Mouse (Mus musculus): Measurements from ENCODE around the gene Olfr93. TPM values are rescaled to one million over a fixed set of nuclear protein-coding genes. Genes with fewer than 3 reads are reported as not detected.
A peak's percentile ranks its signal among the peaks of the same experiment; 100 is the strongest.
"Not testable (repeated sequence)": the region's sequence is repeated elsewhere in the genome, so short reads cannot be mapped to it uniquely, and the experiment has no call there.

The Olfr93 gene
- polyA plus RNA-seq, 1 experiment from 2014 or later, result not detected

DNA sequence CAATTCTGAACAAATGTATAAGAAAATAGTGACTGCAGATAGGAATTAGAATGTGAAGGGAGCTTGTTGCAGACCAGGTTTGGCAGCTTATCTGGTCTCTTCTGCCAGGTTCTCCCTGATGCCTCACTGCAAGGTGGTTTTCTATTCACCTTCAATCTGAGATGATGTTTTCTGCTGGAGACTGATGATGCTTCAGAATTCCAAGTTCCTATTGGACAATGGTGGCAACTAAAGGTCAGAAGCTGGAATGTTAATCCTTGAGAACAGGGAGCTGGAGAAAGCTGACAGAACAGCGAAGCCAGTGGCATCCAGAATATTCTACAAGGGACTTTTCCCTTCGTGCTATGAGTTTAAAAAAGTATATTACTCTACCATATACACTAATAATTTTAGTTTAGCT is 29.4 kb upstream of the Olfr93 start:
- H3K27ac ChIP-seq (ENCODE audit: low read depth, low read length), result no peak overlapping the region
- no peaks in the 10 kb centered on the region for H3K9me3 ChIP-seq (ENCODE audit: control insufficient read depth, low read length)
- no peak overlapping the region for H3K4me2 ChIP-seq (replicated peaks; ENCODE audit: low read depth, low read length)
- H3K9ac ChIP-seq (ENCODE audit: low read depth, low read length), result no peak overlapping the region
- peak; percentile 35 for DNase-seq (ENCODE audit: low spot score)
- H3K4me1 ChIP-seq (replicated peaks; ENCODE audit: control insufficient read depth, insufficient read depth, low read length), result no peaks in the 10 kb centered on the region
- no peak overlapping the region for H3K4me3 ChIP-seq (ENCODE audit: low read depth, low read length)
- ATAC-seq (ENCODE audit: low FRiP score), result no peak
- 31% methylated on average over 2 of the region's 2 CpGs for WGBS
- H3K36me3 ChIP-seq (ENCODE audit: control insufficient read depth, insufficient read depth, low read length), result no peaks in the 10 kb centered on the region
- no peaks in the 10 kb centered on the region for H3K27me3 ChIP-seq (ENCODE audit: control insufficient read depth, insufficient read depth, low read length)

DNA sequence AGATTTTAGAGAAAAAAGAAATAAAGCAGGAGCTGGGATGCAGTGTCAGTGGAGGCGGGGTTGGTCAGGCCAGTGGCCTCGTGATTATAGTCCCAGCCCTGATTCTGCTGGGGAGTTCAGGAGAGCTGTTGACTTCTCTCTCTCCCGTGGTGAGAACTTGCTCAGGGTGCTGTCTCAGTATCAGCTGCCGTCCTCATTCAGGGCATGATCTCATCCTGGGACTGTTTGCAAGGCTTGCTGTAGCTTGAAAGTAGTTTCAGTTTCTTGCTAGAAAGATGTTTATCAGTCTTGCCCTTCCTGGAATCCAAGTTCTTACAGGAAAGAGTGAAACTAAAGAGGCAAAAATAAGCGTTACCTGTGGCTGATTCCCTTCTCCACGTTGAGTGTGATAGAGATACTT is 24.2 kb upstream of the Olfr93 start:
- H3K4me1 ChIP-seq (replicated peaks; ENCODE audit: control insufficient read depth, insufficient read depth, low read length), result no peaks in the 10 kb centered on the region
- ATAC-seq (ENCODE audit: low FRiP score), result no peak
- H3K9ac ChIP-seq (ENCODE audit: low read depth, low read length), result no peak overlapping the region
- no peaks in the 10 kb centered on the region for H3K9me3 ChIP-seq (ENCODE audit: control insufficient read depth, low read length)
- H3K27me3 ChIP-seq (ENCODE audit: control insufficient read depth, insufficient read depth, low read length), result no peaks in the 10 kb centered on the region
- H3K36me3 ChIP-seq (ENCODE audit: control insufficient read depth, insufficient read depth, low read length), result no peaks in the 10 kb centered on the region
- H3K4me2 ChIP-seq (replicated peaks; ENCODE audit: low read depth, low read length), result no peak overlapping the region
- no peak for DNase-seq (ENCODE audit: low spot score)
- no peak overlapping the region for H3K27ac ChIP-seq (ENCODE audit: low read depth, low read length)
- 61% methylated on average over 6 of the region's 6 CpGs for WGBS
- no peak overlapping the region for H3K4me3 ChIP-seq (ENCODE audit: low read depth, low read length)

DNA sequence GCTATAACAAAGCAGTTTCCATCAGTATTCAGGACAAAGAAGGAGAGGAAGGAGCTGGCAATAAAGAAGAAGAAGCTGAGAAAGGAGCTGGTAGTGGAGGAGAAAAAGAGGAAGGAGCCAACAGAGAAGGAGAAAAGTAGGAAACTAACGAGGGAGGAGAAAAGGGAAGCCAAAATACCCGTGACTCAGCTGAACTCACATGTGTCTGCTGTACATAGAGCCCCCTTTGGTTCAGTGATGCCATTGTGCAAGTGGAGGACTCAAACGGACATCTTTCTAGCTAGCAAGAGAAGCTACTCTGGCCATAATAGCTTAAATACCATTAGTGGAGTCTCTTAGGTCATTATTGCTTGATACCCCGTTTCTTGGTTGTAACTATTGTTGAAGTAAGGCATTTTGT is 29.9 kb downstream of the Olfr93 start:
- H3K4me1 ChIP-seq (replicated peaks; ENCODE audit: control insufficient read depth, insufficient read depth, low read length); H3K9me3 ChIP-seq (ENCODE audit: control insufficient read depth, low read length); H3K27me3 ChIP-seq (ENCODE audit: control insufficient read depth, insufficient read depth, low read length); H3K4me3 ChIP-seq (ENCODE audit: low read depth, low read length); H3K9ac ChIP-seq (ENCODE audit: low read depth, low read length); H3K27ac ChIP-seq (ENCODE audit: low read depth, low read length); ATAC-seq (ENCODE audit: low FRiP score); H3K4me2 ChIP-seq (replicated peaks; ENCODE audit: low read depth, low read length); DNase-seq (ENCODE audit: low spot score); H3K36me3 ChIP-seq (ENCODE audit: control insufficient read depth, insufficient read depth, low read length): not testable (repeated sequence)
- WGBS, result 78% methylated on average over 4 of the region's 4 CpGs

- H3K36me3 ChIP-seq (ENCODE audit: control insufficient read depth, insufficient read depth, low read length), result no peaks in the 10 kb centered on the region
- ATAC-seq (ENCODE audit: low FRiP score) (no peak), DNase-seq (ENCODE audit: low spot score) (no peak)
- no peak within 1 kb of the TSS for H3K4me2 ChIP-seq (replicated peaks; ENCODE audit: low read depth, low read length)
- no peak within 1 kb of the TSS for H3K27ac ChIP-seq (ENCODE audit: low read depth, low read length)
- 89% methylated on average over 2 of the region's 2 CpGs for WGBS
- no peaks in the 10 kb centered on the region for H3K4me1 ChIP-seq (replicated peaks; ENCODE audit: control insufficient read depth, insufficient read depth, low read length)
- no peaks in the 10 kb centered on the region for H3K9me3 ChIP-seq (ENCODE audit: control insufficient read depth, low read length)
- no peak within 1 kb of the TSS for H3K4me3 ChIP-seq (ENCODE audit: low read depth, low read length)
- H3K9ac ChIP-seq (ENCODE audit: low read depth, low read length), result no peak within 1 kb of the TSS
- H3K27me3 ChIP-seq (ENCODE audit: control insufficient read depth, insufficient read depth, low read length), result no peaks in the 10 kb centered on the region
Observed at GRCm38 (mm10) chr17:37119988-37120387, 41.3 kb downstream of the Olfr93 start, which contains the start of gene Olfr92. Olfr92 (minus strand) TSS chr17:37120088.

DNA sequence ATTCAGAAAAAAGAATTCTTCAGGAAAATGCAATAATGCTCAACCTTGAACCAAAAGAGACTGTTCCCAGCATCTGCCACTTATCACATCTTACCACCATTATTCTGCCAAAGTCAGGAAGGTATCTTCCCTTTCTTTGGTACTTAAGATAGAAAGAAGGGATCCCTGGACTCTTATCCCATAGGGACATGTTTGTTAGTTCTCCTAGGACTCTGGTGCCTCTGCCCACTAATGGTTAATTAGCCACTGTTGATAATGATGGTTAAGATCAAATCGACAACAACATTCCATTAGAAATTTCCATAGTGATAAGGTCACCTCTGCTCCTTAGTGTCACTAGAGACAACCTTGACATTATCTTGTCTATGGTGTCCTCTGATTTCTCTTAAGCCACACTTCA is 63.1 kb downstream of the Olfr93 start, which contains the start of gene Olfr91:
Gene Olfr91, minus strand, starts transcription at position 101 of the 400 bp plus-strand sequence.
- Histone ChIP-seq H3K36me3 (ENCODE audit: control insufficient read depth, insufficient read depth, low read length) (no peaks in the 10 kb centered on the region), H3K9me3 (ENCODE audit: control insufficient read depth, low read length) (no peaks in the 10 kb centered on the region), H3K27me3 (ENCODE audit: control insufficient read depth, insufficient read depth, low read length) (no peaks in the 10 kb centered on the region), H3K4me2 (replicated peaks; ENCODE audit: low read depth, low read length) (no peak within 1 kb of the TSS), H3K4me3 (ENCODE audit: low read depth, low read length) (no peak within 1 kb of the TSS), H3K27ac (ENCODE audit: low read depth, low read length) (no peak within 1 kb of the TSS), H3K9ac (ENCODE audit: low read depth, low read length) (no peak within 1 kb of the TSS), H3K4me1 (replicated peaks; ENCODE audit: control insufficient read depth, insufficient read depth, low read length) (no peaks in the 10 kb centered on the region)
- no peak for DNase-seq (ENCODE audit: low spot score)
- ATAC-seq (ENCODE audit: low FRiP score), result no peak
- WGBS, result 100% methylated on average over 1 of the region's 1 CpGs

DNA sequence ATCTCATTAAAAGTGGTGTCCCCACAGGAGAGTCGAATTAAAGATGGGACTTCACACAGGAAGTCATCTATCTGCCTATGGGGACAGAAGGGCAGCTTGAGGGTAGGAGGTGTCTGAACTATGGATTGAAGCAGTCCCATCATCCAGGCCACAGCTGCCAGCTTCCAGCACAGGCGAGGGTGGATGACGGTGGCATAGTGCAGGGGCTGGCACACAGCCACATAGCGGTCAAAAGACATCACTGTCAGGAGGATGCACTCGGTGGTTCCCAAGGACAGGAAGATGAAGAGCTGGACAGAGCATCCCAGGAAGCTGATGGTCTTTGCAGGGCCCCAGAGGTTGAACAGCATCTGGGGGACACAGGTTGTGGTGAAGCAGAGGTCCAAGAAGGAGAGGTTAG is 68.0 kb downstream of the Olfr93 start:
- Histone ChIP-seq H3K4me1 (replicated peaks; ENCODE audit: control insufficient read depth, insufficient read depth, low read length) (no peaks in the 10 kb centered on the region), H3K4me3 (ENCODE audit: low read depth, low read length) (no peak overlapping the region), H3K36me3 (ENCODE audit: control insufficient read depth, insufficient read depth, low read length) (no peaks in the 10 kb centered on the region), H3K9me3 (ENCODE audit: control insufficient read depth, low read length) (no peaks in the 10 kb centered on the region), H3K27ac (ENCODE audit: low read depth, low read length) (no peak overlapping the region), H3K27me3 (ENCODE audit: control insufficient read depth, insufficient read depth, low read length) (no peaks in the 10 kb centered on the region), H3K9ac (ENCODE audit: low read depth, low read length) (no peak overlapping the region), H3K4me2 (replicated peaks; ENCODE audit: low read depth, low read length) (no peak overlapping the region)
- ATAC-seq (ENCODE audit: low FRiP score) (no peak), DNase-seq (ENCODE audit: low spot score) (no peak)
- WGBS, result 84% methylated on average over 5 of the region's 5 CpGs

DNA sequence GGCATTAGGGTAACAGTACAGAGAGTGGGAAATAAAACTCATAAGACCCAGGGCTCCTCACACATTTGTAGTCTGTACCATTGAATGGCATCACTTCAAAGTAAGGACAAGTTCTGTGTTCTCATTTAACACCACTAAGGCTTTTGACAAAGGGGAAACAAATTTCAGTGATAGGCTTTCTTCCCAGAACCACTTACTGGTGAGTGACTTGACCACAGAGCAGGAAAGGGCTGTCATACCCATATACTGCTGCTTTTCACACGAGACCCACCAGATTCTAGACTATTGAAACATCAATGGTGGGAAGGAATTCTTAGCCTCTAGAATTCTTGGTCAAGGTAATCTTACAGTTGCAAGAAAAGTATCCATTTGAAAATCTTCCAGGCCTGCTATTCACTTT is 69.1 kb downstream of the Olfr93 start:
- H3K27ac ChIP-seq (ENCODE audit: low read depth, low read length), result no peak overlapping the region
- DNase-seq (ENCODE audit: low spot score) (no peak), ATAC-seq (ENCODE audit: low FRiP score) (no peak)
- H3K9ac ChIP-seq (ENCODE audit: low read depth, low read length), result no peak overlapping the region
- no peaks in the 10 kb centered on the region for H3K4me1 ChIP-seq (replicated peaks; ENCODE audit: control insufficient read depth, insufficient read depth, low read length)
- no peak overlapping the region for H3K4me3 ChIP-seq (ENCODE audit: low read depth, low read length)
- H3K9me3 ChIP-seq (ENCODE audit: control insufficient read depth, low read length), result no peaks in the 10 kb centered on the region
- H3K27me3 ChIP-seq (ENCODE audit: control insufficient read depth, insufficient read depth, low read length), result no peaks in the 10 kb centered on the region
- WGBS, result 91% methylated on average over 1 of the region's 1 CpGs
- H3K4me2 ChIP-seq (replicated peaks; ENCODE audit: low read depth, low read length), result no peak overlapping the region
- H3K36me3 ChIP-seq (ENCODE audit: control insufficient read depth, insufficient read depth, low read length), result no peaks in the 10 kb centered on the region

Other genes with a start within 250 kb of the Olfr93 start
- 0.34 and 1.4 TPM in 2 replicates for gene Rnf39, start 218.6 kb downstream of the Olfr93 start, polyA plus RNA-seq (2014; fragmentation: Nextera tagmentation; extraction: Ambion mirVana)
- gene Ppp1r11, start 209.8 kb downstream of the Olfr93 start, polyA plus RNA-seq (2014; fragmentation: Nextera tagmentation; extraction: Ambion mirVana), result 161 and 165 TPM in 2 replicates
- gene Znrd1, start 202.9 kb downstream of the Olfr93 start, polyA plus RNA-seq (2014; fragmentation: Nextera tagmentation; extraction: Ambion mirVana), result 82.8 and 86.9 TPM in 2 replicates
- 9.6 and 9.8 TPM in 2 replicates for gene Znrd1as, start 202.9 kb downstream of the Olfr93 start, polyA plus RNA-seq (2014; fragmentation: Nextera tagmentation; extraction: Ambion mirVana)
- gene 2410137M14Rik, start 180.3 kb downstream of the Olfr93 start, polyA plus RNA-seq (2014; fragmentation: Nextera tagmentation; extraction: Ambion mirVana), result not detected in 2 replicates
- 0.86 and 1.1 TPM in 2 replicates for gene H2-M5, start 172.0 kb downstream of the Olfr93 start, polyA plus RNA-seq (2014; fragmentation: Nextera tagmentation; extraction: Ambion mirVana)
- 137 and 153 TPM in 2 replicates for gene Zfp57, start 160.3 kb downstream of the Olfr93 start, polyA plus RNA-seq (2014; fragmentation: Nextera tagmentation; extraction: Ambion mirVana)
- 0.39 and 0.61 TPM in 2 replicates for gene Mog, start 138.1 kb downstream of the Olfr93 start, polyA plus RNA-seq (2014; fragmentation: Nextera tagmentation; extraction: Ambion mirVana)
- gene Gabbr1, start 115.5 kb downstream of the Olfr93 start, polyA plus RNA-seq (2014; fragmentation: Nextera tagmentation; extraction: Ambion mirVana), result 16.8 and 24.8 TPM in 2 replicates
- 0.06 TPM in 1 of 2 replicates, not detected in the other for gene Olfr90, start 73.0 kb downstream of the Olfr93 start, polyA plus RNA-seq (2014; fragmentation: Nextera tagmentation; extraction: Ambion mirVana)
- gene Olfr91, start 63.2 kb downstream of the Olfr93 start, polyA plus RNA-seq (2014; fragmentation: Nextera tagmentation; extraction: Ambion mirVana), result 0.08 TPM in 1 of 2 replicates, not detected in the other
- not detected in 2 replicates for gene Olfr92, start 41.4 kb downstream of the Olfr93 start, polyA plus RNA-seq (2014; fragmentation: Nextera tagmentation; extraction: Ambion mirVana)
- gene Ubd, start 32.4 kb upstream of the Olfr93 start, polyA plus RNA-seq (2014; fragmentation: Nextera tagmentation; extraction: Ambion mirVana), result not detected in 2 replicates
- gene Olfr94, start 39.5 kb upstream of the Olfr93 start, polyA plus RNA-seq (2014; fragmentation: Nextera tagmentation; extraction: Ambion mirVana), result not detected in 2 replicates
- not detected in 2 replicates for gene Olfr95, start 51.6 kb upstream of the Olfr93 start, polyA plus RNA-seq (2014; fragmentation: Nextera tagmentation; extraction: Ambion mirVana)
- gene Olfr96, start 58.7 kb upstream of the Olfr93 start, polyA plus RNA-seq (2014; fragmentation: Nextera tagmentation; extraction: Ambion mirVana), result not detected in 2 replicates
- gene Olfr97, start 75.8 kb upstream of the Olfr93 start, polyA plus RNA-seq (2014; fragmentation: Nextera tagmentation; extraction: Ambion mirVana), result not detected in 2 replicates
- gene Olfr98, start 102.3 kb upstream of the Olfr93 start, polyA plus RNA-seq (2014; fragmentation: Nextera tagmentation; extraction: Ambion mirVana), result not detected in 2 replicates
- gene H2-M3, start 108.7 kb upstream of the Olfr93 start, polyA plus RNA-seq (2014; fragmentation: Nextera tagmentation; extraction: Ambion mirVana), result 0.93 and 1.3 TPM in 2 replicates
- not detected in 2 replicates for gene Olfr99, start 122.0 kb upstream of the Olfr93 start, polyA plus RNA-seq (2014; fragmentation: Nextera tagmentation; extraction: Ambion mirVana)
- not detected in 2 replicates for gene Olfr101, start 142.8 kb upstream of the Olfr93 start, polyA plus RNA-seq (2014; fragmentation: Nextera tagmentation; extraction: Ambion mirVana)
- not detected in 2 replicates for gene Olfr102, start 155.6 kb upstream of the Olfr93 start, polyA plus RNA-seq (2014; fragmentation: Nextera tagmentation; extraction: Ambion mirVana)
- not detected in 2 replicates for gene Olfr103, start 178.2 kb upstream of the Olfr93 start, polyA plus RNA-seq (2014; fragmentation: Nextera tagmentation; extraction: Ambion mirVana)
- gene Olfr104-ps, start 198.1 kb upstream of the Olfr93 start, polyA plus RNA-seq (2014; fragmentation: Nextera tagmentation; extraction: Ambion mirVana), result not detected in 2 replicates
- gene Olfr105-ps, start 217.5 kb upstream of the Olfr93 start, polyA plus RNA-seq (2014; fragmentation: Nextera tagmentation; extraction: Ambion mirVana), result not detected in 2 replicates
- gene Olfr106-ps, start 228.9 kb upstream of the Olfr93 start, polyA plus RNA-seq (2014; fragmentation: Nextera tagmentation; extraction: Ambion mirVana), result not detected in 2 replicates
- not detected in 2 replicates for gene Olfr107, start 237.7 kb upstream of the Olfr93 start, polyA plus RNA-seq (2014; fragmentation: Nextera tagmentation; extraction: Ambion mirVana)